Mouse (Mus musculus) heart, adult 2 months (tissue): ENCODE measurements at regions not wholly inside any gene's neighbourhood (a gene's known extent, or its start where the extent isn't known, plus 50 kb on each side); places are given as distances from the start of the nearest gene placed in this dataset.
"Not testable (repeated sequence)": the region's sequence is repeated elsewhere in the genome, so short reads cannot be mapped to it uniquely, and the experiment has no call there.

Experiments used
- CTCF ChIP-seq: fragments of 200-600 bp; IDR thresholded peaks from 2 replicates; pipeline ENCODE4 v1.8.1; 2022; ENCODE audit warnings: antibody characterized with exemption, mild to moderate bottlenecking, moderate library complexity
- POLR2A ChIP-seq: fragments of 200-500 bp; IDR thresholded peaks from 2 replicates; pipeline ENCODE4 v1.6.1; 2011; ENCODE audit warnings: mild to moderate bottlenecking, low read depth, low read length, control low read depth; ENCODE audit not compliant: insufficient read depth

- TF ChIP-seq CTCF, POLR2A: not testable (repeated sequence)
Observed at GRCm38 (mm10) chr13:28837196-28837595, 116.3 kb downstream of the Sox4 start.
